Mouse (Mus musculus): ENCODE data around the gene Morn1. TPM values are rescaled to one million over a fixed set of nuclear protein-coding genes. Genes with fewer than 3 reads are reported as not detected.
A peak's percentile ranks its signal among the peaks of the same experiment; 100 is the strongest.

Gene Morn1
- polyA plus RNA-seq, 1 experiment from 2014 or later, result 8.9 TPM

- no peak for ATAC-seq
- peaks cover 5% of the 10 kb centered on the region; the same call in 1 of the 2 replicates for H3K27me3 ChIP-seq
- H3K9ac ChIP-seq (replicated peaks), result no peak overlapping the region
- peaks cover 59% of the 10 kb centered on the region for H3K36me3 ChIP-seq
- H3K4me1 ChIP-seq (replicated peaks), result peaks cover 18% of the 10 kb centered on the region
- no peak overlapping the region for H3K27ac ChIP-seq
- H3K4me3 ChIP-seq (replicated peaks), result no peak overlapping the region
- 84% methylated on average over 11 of the region's 11 CpGs for WGBS
- no peak overlapping the region for H3K4me2 ChIP-seq (replicated peaks)
- no peaks in the 10 kb centered on the region for H3K9me3 ChIP-seq
Observed at GRCm38 (mm10) chr4:155154986-155155385, 68.6 kb downstream of the Morn1 start.

GRCm38 (mm10) chr4:155156734-155157133 is 70.4 kb downstream of the Morn1 start:
- Histone ChIP-seq H3K4me3 (replicated peaks) (no peak overlapping the region), H3K9ac (replicated peaks) (no peak overlapping the region), H3K9me3 (no peaks in the 10 kb centered on the region), H3K36me3 (peaks cover 59% of the 10 kb centered on the region), H3K4me1 (replicated peaks) (peaks cover 12% of the 10 kb centered on the region), H3K27me3 (no peaks in the 10 kb centered on the region), H3K27ac (no peak overlapping the region), H3K4me2 (replicated peaks) (no peak overlapping the region)
- no peak for ATAC-seq
- WGBS, result 95% methylated on average over 17 of the region's 17 CpGs

GRCm38 (mm10) chr4:155157871-155158542 is 71.6 kb downstream of the Morn1 start:
- Histone ChIP-seq H3K27me3 (no peaks in the 10 kb centered on the region), H3K27ac (no peak overlapping the region), H3K4me2 (replicated peaks) (no peak overlapping the region), H3K4me3 (replicated peaks) (no peak overlapping the region), H3K36me3 (peaks cover 54% of the 10 kb centered on the region), H3K4me1 (replicated peaks) (peaks cover 22% of the 10 kb centered on the region), H3K9me3 (no peaks in the 10 kb centered on the region), H3K9ac (replicated peaks) (no peak overlapping the region)
- 0 out of 2 replicates have a peak, but pooled peaks have one; percentile 14 for ATAC-seq
- 88% methylated on average over 27 of the region's 27 CpGs for WGBS

- H3K9ac ChIP-seq (replicated peaks), result no peak overlapping the region
- H3K4me1 ChIP-seq (replicated peaks), result peaks cover 27% of the 10 kb centered on the region
- no peak overlapping the region for H3K4me3 ChIP-seq (replicated peaks)
- no peaks in the 10 kb centered on the region for H3K9me3 ChIP-seq
- no peak for ATAC-seq
- no peak overlapping the region for H3K4me2 ChIP-seq (replicated peaks)
- 0 out of 2 replicates have a peak overlapping the region, but pooled peaks have one; percentile 9 for H3K27ac ChIP-seq
- H3K27me3 ChIP-seq, result no peaks in the 10 kb centered on the region
- H3K36me3 ChIP-seq, result peaks cover 54% of the 10 kb centered on the region
- 89% methylated on average over 8 of the region's 8 CpGs for WGBS
Observed at GRCm38 (mm10) chr4:155158543-155158917, 72.2 kb downstream of the Morn1 start.

- H3K4me3 ChIP-seq (replicated peaks), result no peak overlapping the region
Observed at GRCm38 (mm10) chr4:155162433-155163319, 76.3 kb downstream of the Morn1 start.

GRCm38 (mm10) chr4:155163320-155163651 is 76.9 kb downstream of the Morn1 start:
- Histone ChIP-seq H3K4me3 (replicated peaks) (no peak overlapping the region), H3K4me1 (replicated peaks) (peaks cover 42% of the 10 kb centered on the region), H3K36me3 (peaks cover 15% of the 10 kb centered on the region), H3K9ac (replicated peaks) (no peak overlapping the region), H3K4me2 (replicated peaks) (no peak overlapping the region), H3K9me3 (no peaks in the 10 kb centered on the region), H3K27ac (no peak overlapping the region), H3K27me3 (no peaks in the 10 kb centered on the region)
- 44% methylated on average over 4 of the region's 4 CpGs for WGBS
- no peak for ATAC-seq

More at GRCm38 (mm10) chr4:155162433-155163319, 76.3 kb downstream of the Morn1 start:
- H3K27ac ChIP-seq, result no peak overlapping the region
- no peak overlapping the region for H3K9ac ChIP-seq (replicated peaks)
- H3K36me3 ChIP-seq, result peaks cover 21% of the 10 kb centered on the region
- H3K4me1 ChIP-seq (replicated peaks), result peaks cover 42% of the 10 kb centered on the region
- H3K9me3 ChIP-seq, result no peaks in the 10 kb centered on the region
- 88% methylated on average over 7 of the region's 7 CpGs for WGBS
- no peaks in the 10 kb centered on the region for H3K27me3 ChIP-seq
- ATAC-seq, result no peak
- H3K4me2 ChIP-seq (replicated peaks), result no peak overlapping the region

GRCm38 (mm10) chr4:155163685-155164084 is 77.3 kb downstream of the Morn1 start:
- Histone ChIP-seq H3K27ac (peak overlapping the region; percentile 39; the same call in 1 of the 2 replicates), H3K4me2 (replicated peaks) (no peak overlapping the region), H3K9me3 (no peaks in the 10 kb centered on the region), H3K4me1 (replicated peaks) (peaks cover 42% of the 10 kb centered on the region), H3K9ac (replicated peaks) (0 out of 2 replicates have a peak overlapping the region, but pooled peaks have one; percentile 6), H3K4me3 (replicated peaks) (no peak overlapping the region), H3K36me3 (peaks cover 11% of the 10 kb centered on the region), H3K27me3 (no peaks in the 10 kb centered on the region)
- ATAC-seq, result peak; percentile 28; the same call in 1 of the 2 replicates
- 45% methylated on average over 8 of the region's 8 CpGs for WGBS

- Histone ChIP-seq H3K4me1 (replicated peaks) (peaks cover 44% of the 10 kb centered on the region), H3K36me3 (peaks cover 3% of the 10 kb centered on the region), H3K27ac (peak overlapping the region; percentile 16; the same call in 1 of the 2 replicates), H3K4me3 (replicated peaks) (no peak overlapping the region), H3K9me3 (no peaks in the 10 kb centered on the region), H3K27me3 (no peaks in the 10 kb centered on the region), H3K4me2 (replicated peaks) (no peak overlapping the region), H3K9ac (replicated peaks) (no peak overlapping the region)
- WGBS, result 83% methylated on average over 6 of the region's 6 CpGs
- no peak for ATAC-seq
Observed at GRCm38 (mm10) chr4:155164550-155164949, 78.2 kb downstream of the Morn1 start.

GRCm38 (mm10) chr4:155165861-155166260 is 79.5 kb downstream of the Morn1 start:
- H3K27ac ChIP-seq, result no peak overlapping the region
- H3K4me1 ChIP-seq (replicated peaks), result peaks cover 50% of the 10 kb centered on the region

GRCm38 (mm10) chr4:155168835-155169252 is 82.5 kb downstream of the Morn1 start:
- Histone ChIP-seq H3K9me3 (no peaks in the 10 kb centered on the region), H3K4me2 (replicated peaks) (no peak overlapping the region), H3K4me3 (replicated peaks) (no peak overlapping the region), H3K9ac (replicated peaks) (no peak overlapping the region), H3K36me3 (no peaks in the 10 kb centered on the region), H3K27ac (no peak overlapping the region), H3K4me1 (replicated peaks) (peaks cover 52% of the 10 kb centered on the region), H3K27me3 (no peaks in the 10 kb centered on the region)
- no peak for ATAC-seq
- 96% methylated on average over 8 of the region's 8 CpGs for WGBS

More at GRCm38 (mm10) chr4:155165861-155166260, 79.5 kb downstream of the Morn1 start:
- H3K9ac ChIP-seq (replicated peaks), result no peak overlapping the region
- no peaks in the 10 kb centered on the region for H3K27me3 ChIP-seq
- H3K36me3 ChIP-seq, result no peaks in the 10 kb centered on the region
- no peak for ATAC-seq
- no peaks in the 10 kb centered on the region for H3K9me3 ChIP-seq
- H3K4me2 ChIP-seq (replicated peaks), result no peak overlapping the region
- no peak overlapping the region for H3K4me3 ChIP-seq (replicated peaks)

GRCm38 (mm10) chr4:155170614-155171212 is 84.3 kb downstream of the Morn1 start:
- H3K27me3 ChIP-seq, result no peaks in the 10 kb centered on the region
- H3K36me3 ChIP-seq, result no peaks in the 10 kb centered on the region
- H3K9me3 ChIP-seq, result no peaks in the 10 kb centered on the region
- H3K27ac ChIP-seq, result 0 out of 2 replicates have a peak overlapping the region, but pooled peaks have one; percentile 7
- no peak for ATAC-seq
- no peak overlapping the region for H3K4me3 ChIP-seq (replicated peaks)
- H3K4me2 ChIP-seq (replicated peaks), result no peak overlapping the region
- no peak overlapping the region for H3K9ac ChIP-seq (replicated peaks)
- H3K4me1 ChIP-seq (replicated peaks), result peaks cover 48% of the 10 kb centered on the region
- 83% methylated on average over 8 of the region's 8 CpGs for WGBS

Measured in midbrain, embryonic 13.5 days (tissue).